28 mouse cellular contexts compared by ENCODE assay signal in the genomic region with DNA sequence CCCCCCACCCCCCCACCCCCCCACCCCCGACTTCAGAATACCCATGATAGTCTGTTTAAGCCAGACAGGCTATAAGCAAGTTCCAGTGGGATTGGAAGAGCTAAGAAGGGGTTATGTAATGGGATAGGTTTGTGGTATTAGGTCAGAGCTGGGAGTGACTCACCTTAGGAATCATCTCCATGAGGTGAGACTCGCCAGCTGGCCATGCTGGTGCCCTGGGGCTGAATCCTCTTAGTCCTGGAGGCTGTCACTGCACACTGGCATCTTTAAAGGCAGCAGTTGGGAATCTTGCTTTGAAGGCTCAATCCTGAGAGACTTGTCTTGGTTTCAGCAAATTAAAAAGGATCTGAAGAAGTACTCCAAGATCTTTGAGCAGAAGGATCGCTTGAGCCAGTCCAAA. TPM values are rescaled to one million over a fixed set of nuclear protein-coding genes. Genes with fewer than 3 reads are reported as not detected.
DNase-seq lines count a peak whose midpoint lies in the region; ATAC-seq lines count a peak whose summit lies in the region.
"Had no signal": no experiment of that assay in that cellular context is flagged by ENCODE, and none has a peak within 500 bp of the region (broad histone marks: within the 10 kb centered on the region; RNA-seq: fewer than 3 reads in every experiment).

No protein-coding gene starts in this region.

- peak; percentile 30 for DNase-seq in cerebellum, adult 11 months
- DNase-seq in retina, postnatal 1 day, result peak; percentile 37
- DNase-seq in retina, embryonic 14.5 days (ENCODE audit: low spot score), result no peak
- peak; percentile 68 for DNase-seq in brain, adult 2 months (ENCODE audit: low read depth, low spot score)
- DNase-seq in cerebellum, postnatal 36 days, result peak; percentile 41 to 45
- no peak for DNase-seq in thymus, postnatal 0 days (ENCODE audit: low spot score)
- DNase-seq in adipocyte (ENCODE audit: low spot score), result no peak
- DNase-seq: forebrain, postnatal 0 days; gastrocnemius, postnatal 14 days; heart, postnatal 14 days; kidney, adult 11 months; kidney, postnatal 14 days; layer of hippocampus, adult 9-11 months; right cerebral cortex, postnatal 4 days had no signal

- ATAC-seq in cerebellum, adult (ENCODE audit: insufficient number of reproducible peaks, low FRiP score, low TSS enrichment), result no peak
- ATAC-seq: forebrain, postnatal 0 days; inflammation-experienced regulatory T-cells, adult 6 months; midbrain, embryonic 16.5 days had no signal

RNA-seq across cellular contexts. Expression of gene Gm4869, which starts 4.0 kb away (rescaled TPM):
- polyA plus RNA-seq in thymus, postnatal 0 days (2015; fragmentation: Nextera tagmentation; extraction: Ambion mirVana), result not detected in 2 replicates
- polyA plus RNA-seq: erythroblast, embryonic 14.5 days; forebrain, embryonic 12.5 days; forebrain, postnatal 0 days; heart, embryonic 14.5 days; hindbrain, embryonic 10.5 days; hindbrain, embryonic 15.5 days; inflammation-experienced regulatory T-cells, adult 6 months; kidney, embryonic 14.5 days; limb, embryonic 12.5 days; liver, adult 2 months; liver, embryonic 15.5 days; midbrain, embryonic 11.5 days; midbrain, embryonic 16.5 days; neural tube, embryonic 11.5 days had no signal

RNA-seq across cellular contexts. Expression of gene Eif3b, which starts 22.3 kb away (rescaled TPM):
- polyA plus RNA-seq in thymus, postnatal 0 days (2015; fragmentation: Nextera tagmentation; extraction: Ambion mirVana), result 99.8 and 114 TPM in 2 replicates

RNA-seq across cellular contexts. Expression of gene Snx8, which starts 52.3 kb away (rescaled TPM):
- 6.3 and 6.5 TPM in 2 replicates for polyA plus RNA-seq in thymus, postnatal 0 days (2015; fragmentation: Nextera tagmentation; extraction: Ambion mirVana)

Comparison
In these comparisons a context has a peak if more than half of its experiments do, and no peak if none do; other contexts are left out.
1. DNase-seq: peak in cerebellum, adult 11 months (single experiment), retina, postnatal 1 day (single experiment), brain, adult 2 months (single experiment) and cerebellum, postnatal 36 days (2 of 2); none in retina, embryonic 14.5 days (single experiment), thymus, postnatal 0 days (single experiment) and adipocyte (single experiment).